Mouse (Mus musculus) thymus, adult 2 months (tissue): Measurements from ENCODE around the gene Elavl4. TPM values are rescaled to one million over a fixed set of nuclear protein-coding genes. Genes with fewer than 3 reads are reported as not detected.

Experiments used
- DNase-seq: peaks from one replicate; pipeline ENCODE4 v3.0.0; 2021
- H3K27ac ChIP-seq: fragments of 200-500 bp; 2 replicates; pipeline ENCODE4 v1.5.1; 2012; ENCODE audit warnings: low read length, control low read depth; ENCODE audit not compliant: control insufficient read depth, insufficient read depth
- H3K27me3 ChIP-seq: fragments of 200-500 bp; 2 replicates; pipeline ENCODE4 v1.6.1; 2012; ENCODE audit warnings: mild to moderate bottlenecking, low read length, moderate library complexity, mixed read lengths; ENCODE audit not compliant: control insufficient read depth, insufficient read depth
- H3K36me3 ChIP-seq: fragments of 200-500 bp; 2 replicates; pipeline ENCODE4 v1.6.1; 2012; ENCODE audit warnings: mild to moderate bottlenecking, low read length, moderate library complexity; ENCODE audit not compliant: control insufficient read depth, insufficient read depth
- H3K4me1 ChIP-seq: fragments of 200-500 bp; replicated peaks from 2 replicates; pipeline ENCODE4 v1.6.1; 2012; ENCODE audit warnings: low read length; ENCODE audit not compliant: control insufficient read depth, insufficient read depth
- H3K4me3 ChIP-seq: fragments of 200-500 bp; 2 replicates; pipeline ENCODE4 v1.5.1; 2012; ENCODE audit warnings: mild to moderate bottlenecking, low read length, control low read depth, moderate library complexity; ENCODE audit not compliant: control insufficient read depth, insufficient read depth
- CTCF ChIP-seq: fragments of 200-500 bp; IDR thresholded peaks from 2 replicates; pipeline ENCODE4 v1.5.1; 2012; ENCODE audit warnings: mild to moderate bottlenecking, control low read depth, low read length, moderate library complexity, borderline replicate concordance; ENCODE audit not compliant: control insufficient read depth, poor library complexity, insufficient read depth; ENCODE audit errors: extremely low read depth
- POLR2A ChIP-seq: fragments of 200-500 bp; IDR thresholded peaks from 2 replicates; pipeline ENCODE4 v1.6.1; 2012; ENCODE audit warnings: mild to moderate bottlenecking, low read length, control low read depth, moderate library complexity; ENCODE audit not compliant: control insufficient read depth, poor library complexity, insufficient read depth; ENCODE audit errors: extremely low read depth
- WGBS: fragments of 180-500 bp; shearing (Covaris S2); methylation state at CpG from one replicate; pipeline ENCODE4 v1.1.7; 2018; 5-methylcytosine and 5-hydroxymethylcytosine counted together
- polyA plus RNA-seq: library from polyadenylated mRNA; depleted of rRNA; stranded (reverse); fragments of >200 nt; gene quantifications from 2 replicates; pipeline ENCODE4 v1.2.3, GENCODE M21; 2012

Elavl4 gene
- polyA plus RNA-seq, 1 experiment: 3.0 TPM

DNA sequence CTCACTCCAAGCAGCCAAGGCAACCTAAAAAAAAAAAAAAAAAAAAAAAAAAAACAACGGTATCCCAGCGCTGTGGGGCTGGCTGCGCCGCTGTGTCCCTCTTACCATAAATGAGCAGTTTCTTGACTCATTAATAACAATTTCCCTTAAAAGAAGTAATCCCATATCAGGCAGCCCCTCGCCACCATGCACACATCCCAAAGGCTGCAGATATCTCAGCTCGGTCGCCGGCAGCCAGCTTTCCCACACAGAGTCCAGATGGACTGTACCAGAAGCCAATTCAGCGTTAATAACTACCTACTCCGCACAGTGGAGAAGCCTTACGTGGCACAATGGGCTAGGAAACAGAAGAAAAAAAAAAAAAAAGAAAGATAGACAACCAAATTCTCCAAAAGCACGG is 61.7 kb downstream of the Elavl4 start:
- H3K36me3 ChIP-seq: no peaks in the 10 kb centered on the region
- no peak overlapping the region for H3K27ac ChIP-seq
- no peak overlapping the region for H3K4me3 ChIP-seq
- no peaks in the 10 kb centered on the region for H3K27me3 ChIP-seq
- 91% methylated on average over 12 of the region's 12 CpGs for WGBS
- DNase-seq: no peak
- TF ChIP-seq POLR2A (no peak), CTCF (no peak)
- no peaks in the 10 kb centered on the region; the same call in 1 of the 2 replicates for H3K4me1 ChIP-seq

DNA sequence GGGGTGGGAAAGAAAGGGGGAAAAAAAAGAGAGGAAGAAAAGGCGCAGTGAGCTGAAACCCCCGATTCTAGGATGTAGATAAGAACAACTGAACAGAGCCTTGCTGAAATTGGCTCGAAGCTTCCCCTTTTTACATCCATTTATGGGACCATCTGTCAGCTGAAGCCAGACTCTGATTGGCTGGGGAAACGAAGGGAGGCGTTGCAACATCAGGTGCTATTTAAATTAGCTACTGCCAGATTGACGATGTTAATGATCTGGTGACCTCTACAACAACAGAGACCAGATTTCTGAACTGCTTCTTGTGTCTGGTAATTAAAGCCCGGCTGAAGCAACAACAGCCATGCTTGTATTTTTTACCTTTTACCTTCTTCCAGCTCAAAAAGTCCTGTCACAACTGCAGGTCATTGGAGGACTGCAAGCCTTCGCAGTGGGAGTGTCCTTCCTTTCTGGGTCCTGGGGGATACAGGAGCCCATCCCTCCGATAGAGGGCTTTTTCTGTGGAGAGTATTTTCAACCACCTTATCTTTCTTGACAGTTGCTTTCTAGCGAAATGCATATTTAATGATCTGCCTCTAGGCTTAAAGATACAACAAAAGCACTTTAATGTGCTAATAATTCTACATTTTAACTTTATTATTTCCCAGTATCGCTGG is 64.2 kb downstream of the Elavl4 start:
- TF ChIP-seq POLR2A (no peak), CTCF (no peak)
- Histone ChIP-seq H3K4me1 (no peaks in the 10 kb centered on the region; the same call in 1 of the 2 replicates), H3K36me3 (no peaks in the 10 kb centered on the region), H3K27ac (no peak overlapping the region), H3K4me3 (no peak overlapping the region), H3K27me3 (no peaks in the 10 kb centered on the region)
- 21% methylated on average over 11 of the region's 11 CpGs for WGBS
- peak; percentile 4 for DNase-seq

DNA sequence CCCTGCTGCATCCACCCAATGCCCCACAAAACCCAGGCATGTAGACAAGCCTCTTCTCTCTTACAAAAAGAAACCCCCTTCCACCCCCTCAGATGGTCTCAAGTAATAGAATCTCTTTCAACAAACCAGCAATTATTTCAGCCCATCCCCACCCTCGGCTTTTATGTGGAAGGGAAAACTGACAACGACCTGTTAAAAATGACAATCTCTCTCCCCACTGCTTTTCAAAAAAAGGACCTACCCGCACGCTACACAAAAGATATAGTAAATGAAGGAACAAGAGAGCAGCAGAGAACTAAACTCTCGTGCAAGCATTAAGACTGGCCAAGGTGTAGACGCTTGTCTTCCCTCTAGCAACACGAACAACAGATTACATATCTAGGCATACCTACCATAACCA is 64.9 kb downstream of the Elavl4 start:
- TF ChIP-seq POLR2A (no peak), CTCF (no peak)
- Histone ChIP-seq H3K27me3 (no peaks in the 10 kb centered on the region), H3K36me3 (no peaks in the 10 kb centered on the region), H3K4me3 (no peak overlapping the region), H3K4me1 (no peaks in the 10 kb centered on the region; the same call in 1 of the 2 replicates), H3K27ac (no peak overlapping the region)
- 9% methylated on average over 7 of the region's 7 CpGs for WGBS
- DNase-seq: no peak

DNA sequence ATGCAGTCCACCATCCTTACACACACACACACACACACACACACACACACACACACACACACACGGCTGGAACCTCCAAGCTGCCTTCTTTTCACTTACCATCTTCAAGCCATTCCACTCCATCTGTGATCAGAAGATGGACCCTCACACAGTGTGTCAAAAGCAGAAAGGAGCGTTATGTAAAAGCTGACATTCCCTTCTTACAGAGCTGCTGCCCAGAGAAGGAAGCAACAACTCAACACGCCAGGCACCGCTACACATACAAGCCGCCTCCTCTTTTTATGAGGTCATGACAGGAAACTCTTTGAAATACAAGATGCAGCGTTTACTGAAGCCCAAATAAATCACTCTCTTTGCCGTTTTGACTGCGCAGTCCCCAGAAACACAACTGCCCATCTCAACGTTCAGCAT is 65.3 kb downstream of the Elavl4 start:
- Histone ChIP-seq H3K27ac (no peak overlapping the region), H3K36me3 (no peaks in the 10 kb centered on the region), H3K27me3 (no peaks in the 10 kb centered on the region), H3K4me1 (no peaks in the 10 kb centered on the region; the same call in 1 of the 2 replicates), H3K4me3 (no peak overlapping the region)
- DNase-seq: peak; percentile 2
- WGBS: 4% methylated on average over 9 of the region's 9 CpGs
- TF ChIP-seq POLR2A (no peak), CTCF (no peak)

DNA sequence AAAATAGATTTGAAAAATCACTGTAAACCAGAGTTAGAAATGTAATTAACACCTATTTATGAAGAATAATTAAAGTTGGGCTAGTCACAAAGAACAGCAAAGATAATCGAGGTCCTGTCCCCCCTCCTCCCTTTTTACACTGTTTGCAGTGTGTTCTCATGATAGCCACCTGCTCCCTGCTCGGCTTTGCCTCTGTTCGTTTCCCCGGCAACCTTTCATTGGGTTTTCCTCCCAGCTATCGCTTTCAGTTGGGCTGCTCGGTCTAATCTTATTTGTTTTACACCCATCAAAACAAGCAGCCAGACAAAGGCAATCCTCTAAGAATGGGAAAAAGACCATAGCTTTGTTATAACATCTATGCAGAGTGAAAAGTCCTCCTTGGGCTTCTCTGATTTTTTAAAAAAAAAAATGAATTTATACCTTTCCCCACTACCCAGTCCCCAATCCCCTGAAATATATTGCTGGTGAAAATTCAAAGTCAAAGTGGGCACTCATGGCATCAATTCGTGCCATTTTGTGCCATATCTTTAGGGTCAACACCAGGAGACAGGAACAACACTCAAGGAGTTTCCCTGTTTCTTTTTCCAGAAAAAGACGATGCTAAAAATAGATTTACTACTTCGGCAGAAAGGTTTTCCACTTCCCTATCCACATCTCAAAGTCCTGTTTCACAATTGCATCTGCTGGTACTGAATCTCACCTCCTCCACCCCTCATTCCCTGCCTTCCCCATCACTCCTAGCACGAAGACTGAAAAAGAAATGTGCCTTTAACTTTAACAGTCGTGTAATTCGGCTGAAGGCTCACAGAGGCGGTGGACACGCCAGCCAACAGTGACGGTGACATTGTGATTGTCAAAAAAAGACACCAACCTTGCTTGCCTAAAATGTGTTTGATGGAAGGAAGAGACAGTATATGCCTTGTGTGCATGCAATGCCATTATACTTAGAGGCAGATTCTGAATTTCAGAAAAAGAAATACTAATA is 66.1 kb downstream of the Elavl4 start:
- no peak for TF ChIP-seq POLR2A
- Histone ChIP-seq H3K27ac (no peak overlapping the region), H3K4me3 (no peak overlapping the region), H3K36me3 (no peaks in the 10 kb centered on the region), H3K4me1 (no peaks in the 10 kb centered on the region; the same call in 1 of the 2 replicates), H3K27me3 (no peaks in the 10 kb centered on the region)
- DNase-seq: peak; percentile 2
- 5% methylated on average over 15 of the region's 15 CpGs for WGBS

DNA sequence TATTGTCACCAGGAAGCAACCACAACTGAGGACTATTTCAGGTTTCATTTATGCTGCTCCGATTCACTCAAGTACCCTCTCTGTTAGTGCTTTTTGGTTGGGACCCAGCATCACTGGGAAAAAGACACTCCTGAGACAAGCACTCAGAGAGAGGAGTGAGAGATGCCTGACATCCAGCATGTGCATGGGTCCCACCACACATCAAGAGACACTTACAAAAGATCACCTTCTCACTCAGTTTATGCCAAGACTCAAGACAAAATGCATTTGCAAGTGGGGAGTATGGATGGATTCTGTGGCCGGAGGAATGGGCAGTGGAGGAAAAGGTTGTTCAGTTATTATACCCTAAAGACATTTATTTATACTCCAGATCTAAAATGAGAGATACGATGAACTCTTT is 67.3 kb downstream of the Elavl4 start:
- DNase-seq: no peak
- WGBS: 91% methylated on average over 3 of the region's 3 CpGs
- no peaks in the 10 kb centered on the region for H3K36me3 ChIP-seq
- no peaks in the 10 kb centered on the region; the same call in 1 of the 2 replicates for H3K4me1 ChIP-seq
- TF ChIP-seq CTCF (no peak), POLR2A (no peak)
- H3K27me3 ChIP-seq: no peaks in the 10 kb centered on the region
- no peak overlapping the region for H3K4me3 ChIP-seq
- H3K27ac ChIP-seq: no peak overlapping the region
